Mouse (Mus musculus) monocyte, adult 5-6 weeks (primary cell): ENCODE measurements around the gene Cfap46. TPM values are rescaled to one million over a fixed set of nuclear protein-coding genes. Genes with fewer than 3 reads are reported as not detected.

Experiments
- ATAC-seq: fragments of 153-309, 156-312 bp; replicated peaks from 2 replicates; pipeline ENCODE4 v1.8.0; 2017; ENCODE audit warnings: mild to moderate bottlenecking; ENCODE audit not compliant: low TSS enrichment, insufficient number of reproducible peaks, severe bottlenecking, poor library complexity, low FRiP score
- total RNA-seq: library from RNA; stranded (forward); fragments of 200-1000, 200-491, 200-594 nt; gene quantifications from 3 replicates; pipeline ENCODE4 v1.2.3, GENCODE M21; 2017

Gene Cfap46
- not detected in 3 replicates for total RNA-seq

- 0 out of 2 replicates have a peak, but pooled peaks have one; percentile 34 for ATAC-seq
Measured at GRCm38 (mm10) chr7:139683706-139684552, at the start of gene Cfap46. Gene Cfap46 (minus strand): TSS chr7:139683817.

- ATAC-seq = no peak
Measured at GRCm38 (mm10) chr7:139731276-139731696, 47.7 kb upstream of the Cfap46 start.

- no peak for ATAC-seq
Measured at GRCm38 (mm10) chr7:139727072-139727471, 43.5 kb upstream of the Cfap46 start.

- no peak for ATAC-seq
Measured at GRCm38 (mm10) chr7:139725641-139726040, 42.0 kb upstream of the Cfap46 start.

- no peak for ATAC-seq
Measured at GRCm38 (mm10) chr7:139723986-139724385, 40.4 kb upstream of the Cfap46 start.

- no peak for ATAC-seq
Measured at GRCm38 (mm10) chr7:139721196-139721595, 37.6 kb upstream of the Cfap46 start.

- ATAC-seq = no peak
Measured at GRCm38 (mm10) chr7:139717781-139718180, 34.2 kb upstream of the Cfap46 start.

GRCm38 (mm10) chr7:139711821-139712220 is 28.2 kb upstream of the Cfap46 start:
- ATAC-seq = no peak

GRCm38 (mm10) chr7:139706411-139707120 is 22.9 kb upstream of the Cfap46 start:
- no peak for ATAC-seq

GRCm38 (mm10) chr7:139705781-139706180 is 22.2 kb upstream of the Cfap46 start:
- ATAC-seq = no peak

GRCm38 (mm10) chr7:139705081-139705480 is 21.5 kb upstream of the Cfap46 start:
- no peak for ATAC-seq

- ATAC-seq = no peak
Measured at GRCm38 (mm10) chr7:139703826-139704199, 20.2 kb upstream of the Cfap46 start.

GRCm38 (mm10) chr7:139703146-139703825 is 19.7 kb upstream of the Cfap46 start:
- ATAC-seq = no peak

- no peak for ATAC-seq
Measured at GRCm38 (mm10) chr7:139701651-139702301, 18.2 kb upstream of the Cfap46 start.

GRCm38 (mm10) chr7:139692641-139693294 is 9.2 kb upstream of the Cfap46 start:
- no peak for ATAC-seq

- ATAC-seq = no peak
Measured at GRCm38 (mm10) chr7:139692211-139692610, 8.6 kb upstream of the Cfap46 start.

- no peak for ATAC-seq
Measured at GRCm38 (mm10) chr7:139685336-139685735, 1.7 kb upstream of the Cfap46 start.

GRCm38 (mm10) chr7:139684553-139684929 is 924 bp upstream of the Cfap46 start:
- ATAC-seq = peak; percentile 80
